Mouse (Mus musculus) ovary, adult 18-20 months (tissue): ENCODE data around the gene Zkscan1.
A peak's percentile ranks its signal among the peaks of the same experiment; 100 is the strongest.
"Not testable (repeated sequence)": the region's sequence is repeated elsewhere in the genome, so short reads cannot be mapped to it uniquely, and the experiment has no call there.

ENCODE experiments used
- DNase-seq: peaks from one replicate; pipeline ENCODE4 v3.0.0; 2022; ENCODE audit warnings: low spot score, mixed read lengths

Gene Zkscan1

DNA sequence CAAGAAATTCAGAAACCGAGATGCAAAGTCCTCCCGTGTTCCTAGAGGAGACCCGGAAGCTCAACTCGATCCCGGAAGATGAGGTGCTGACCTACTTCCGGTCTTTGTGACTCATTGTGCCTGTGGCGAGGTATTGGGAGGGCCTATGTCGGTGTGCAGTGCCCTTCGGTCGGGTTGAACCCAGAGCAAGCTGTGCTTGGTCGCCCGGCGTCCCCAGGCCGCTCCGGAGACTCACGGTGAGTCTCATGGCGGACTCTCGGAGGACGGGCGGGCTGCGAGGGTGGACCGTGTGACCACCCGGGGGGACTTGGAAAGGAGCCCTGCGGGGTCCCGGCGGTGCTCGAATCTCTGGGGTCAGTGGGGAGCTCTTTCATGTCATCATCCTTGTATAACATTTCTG is at the start of gene Zkscan1:
TSS of gene Zkscan1 (plus strand) at position 89 of the 400 bp plus-strand sequence.
- peak; percentile 75 for DNase-seq

DNA sequence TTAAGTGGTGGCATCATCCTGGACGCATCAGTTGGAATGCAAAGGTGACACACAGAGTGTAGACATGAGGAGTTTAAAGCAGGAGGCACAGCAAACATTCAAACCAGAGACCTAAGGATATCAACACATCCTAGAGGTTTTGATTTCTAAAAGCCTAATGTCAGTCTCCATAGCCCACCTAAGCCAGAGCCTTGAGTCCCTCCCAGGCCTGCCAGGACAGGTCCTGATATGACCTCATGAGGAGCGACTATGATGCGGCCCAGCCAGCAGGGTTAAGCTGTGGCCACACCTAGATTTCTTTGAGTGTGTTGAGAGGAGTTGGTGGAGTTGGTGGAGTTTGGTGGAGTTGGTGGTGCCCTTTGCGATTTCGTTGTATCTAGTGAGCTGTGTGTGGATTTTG is 32.0 kb upstream of the Zkscan1 start, which contains the start of gene Smok3c:
TSS of gene Smok3c (plus strand) at position 301 of the 400 bp plus-strand sequence.
- not testable (repeated sequence) for DNase-seq

DNA sequence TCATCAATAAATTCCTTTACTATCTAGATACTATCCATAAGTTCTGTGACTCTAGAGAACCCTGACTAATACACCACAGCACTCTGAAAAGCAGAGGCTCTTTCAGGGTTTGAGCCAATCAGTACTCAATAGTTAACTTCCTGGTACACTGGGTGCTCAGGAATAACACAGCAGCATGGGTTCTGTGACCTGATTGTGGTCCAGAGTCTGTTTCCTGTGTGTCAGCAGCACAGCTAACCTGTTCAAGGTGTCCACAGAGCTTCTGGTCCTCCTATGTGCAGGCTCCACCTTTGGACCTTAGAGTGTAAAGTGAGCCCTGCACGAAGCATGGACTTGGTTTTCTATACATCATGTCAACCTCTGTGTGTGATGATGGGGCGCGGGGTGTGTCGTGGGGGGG is 11.1 kb upstream of the Zkscan1 start:
- no peak for DNase-seq

DNA sequence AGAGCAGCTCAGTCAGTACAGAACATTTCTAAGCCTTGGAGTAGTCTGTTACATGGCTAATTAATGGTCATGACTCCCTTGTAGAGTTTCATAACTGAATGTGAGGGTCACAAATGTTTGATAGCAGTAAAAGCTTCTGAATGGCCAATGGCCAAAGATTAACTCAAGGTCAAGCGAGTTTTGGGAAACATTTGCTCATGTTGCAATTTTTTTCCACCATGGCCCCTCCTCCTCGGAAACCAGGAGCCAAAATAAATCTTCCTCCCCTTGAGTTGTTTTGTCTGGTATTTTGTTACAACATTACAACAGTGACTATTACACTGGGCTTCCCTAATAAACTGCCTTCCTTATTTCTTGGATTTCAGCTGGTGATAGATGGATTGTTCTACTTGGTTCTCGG is 9.2 kb upstream of the Zkscan1 start:
- DNase-seq, result no peak

DNA sequence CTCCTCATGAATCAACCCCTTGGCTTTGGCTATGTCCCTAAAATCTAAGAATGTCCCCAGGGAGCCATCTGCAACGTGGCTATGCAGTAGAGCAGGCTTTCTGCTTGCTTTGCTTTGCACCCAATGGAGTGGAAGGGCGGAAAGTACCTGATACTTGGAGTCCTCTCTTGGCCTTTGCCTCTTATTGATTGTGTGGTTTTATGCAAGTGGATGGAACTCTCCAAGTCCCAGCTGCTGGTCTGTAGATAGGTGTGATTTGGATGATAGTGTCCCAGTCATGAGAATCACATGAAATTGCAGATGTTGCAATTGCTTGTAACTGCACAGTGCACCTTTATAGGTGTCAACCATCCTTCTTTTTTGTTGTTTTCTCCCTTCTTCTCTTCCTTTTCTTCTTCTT is 8.7 kb upstream of the Zkscan1 start:
- no peak for DNase-seq

DNA sequence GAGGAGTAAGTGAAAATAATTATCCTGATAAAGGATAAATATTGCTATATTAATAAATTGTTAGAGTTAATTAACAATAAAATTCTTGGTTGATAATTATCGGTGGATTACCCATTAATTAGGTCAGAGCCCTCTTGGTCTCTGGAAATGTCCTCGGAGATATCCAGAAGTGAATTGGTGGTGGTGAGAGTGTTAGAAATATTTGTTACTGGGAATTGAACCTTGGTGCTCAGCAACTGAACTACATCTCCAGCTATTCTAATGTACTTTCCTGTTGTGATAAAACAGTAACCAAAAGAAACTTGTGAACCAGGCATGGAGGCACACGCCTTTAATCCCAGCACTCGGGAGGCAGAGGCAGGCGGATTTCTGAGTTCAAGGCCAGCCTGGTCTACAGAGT is 4.4 kb upstream of the Zkscan1 start:
- no peak for DNase-seq

DNA sequence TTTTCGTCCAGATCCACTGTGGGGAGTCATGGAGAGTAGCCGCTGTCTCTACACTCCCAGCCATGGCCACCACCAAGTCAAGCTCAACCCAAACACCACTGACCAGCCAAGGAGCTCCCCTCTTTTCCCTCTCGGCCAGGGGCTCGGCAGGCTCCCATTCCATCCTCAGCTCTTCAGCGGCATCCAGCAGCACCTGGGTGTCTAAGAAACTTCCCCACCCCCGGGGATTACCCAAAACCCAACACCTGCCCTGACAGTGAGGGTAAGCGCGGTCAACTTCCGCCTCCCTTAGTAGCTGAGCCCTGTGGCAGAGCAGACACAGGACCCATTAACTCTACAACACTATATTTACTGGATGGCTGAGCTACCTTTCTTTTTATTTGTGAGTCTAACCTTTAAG is 3.4 kb upstream of the Zkscan1 start:
- DNase-seq, result no peak

DNA sequence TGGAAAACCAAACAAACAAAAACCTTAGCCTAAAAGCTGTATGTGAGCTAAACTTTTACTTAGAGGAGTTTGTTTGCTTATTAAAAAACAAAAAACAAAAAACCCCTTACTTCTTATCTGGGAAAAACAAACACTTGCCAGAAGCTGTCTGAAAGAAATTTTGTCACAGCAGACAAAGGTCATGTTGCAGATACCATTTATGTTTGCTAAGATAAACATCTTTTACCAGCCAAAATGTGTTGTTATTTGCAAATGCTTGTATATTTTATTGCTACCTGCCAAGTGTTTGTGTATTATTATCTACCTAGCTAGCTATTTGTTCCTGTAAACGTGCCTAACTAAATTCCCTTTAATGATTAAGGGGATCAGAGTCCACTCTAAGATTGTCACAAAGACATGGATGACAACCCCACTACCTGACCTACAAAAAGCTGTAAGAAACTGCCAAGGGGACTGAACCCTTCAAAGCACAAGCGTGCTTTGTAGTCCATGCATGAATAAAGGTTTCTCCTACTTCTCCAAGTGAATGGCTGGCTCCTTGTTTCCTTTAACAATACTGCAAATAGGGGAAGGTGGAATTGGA is 1.5 kb upstream of the Zkscan1 start:
- DNase-seq, result no peak

DNA sequence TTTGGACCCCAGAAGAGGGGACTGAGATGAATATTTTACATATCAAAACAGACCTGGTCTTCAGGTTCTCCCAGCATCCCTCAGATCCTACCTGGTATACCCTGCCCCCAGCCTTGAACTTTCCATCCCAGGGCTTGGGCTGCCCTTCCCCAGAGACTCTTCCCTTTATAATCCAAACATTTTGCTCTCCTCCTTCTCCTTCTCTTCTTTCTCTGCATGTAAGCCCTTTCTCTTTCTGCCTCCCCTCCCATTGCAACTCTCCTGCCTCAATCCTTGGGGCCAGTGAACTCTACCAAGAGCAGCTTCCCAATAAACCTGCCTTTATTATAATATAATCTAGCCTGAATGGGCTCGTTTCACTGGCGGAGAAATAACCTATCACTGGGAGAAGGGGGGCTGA is 948 bp upstream of the Zkscan1 start:
- DNase-seq, result no peak

DNA sequence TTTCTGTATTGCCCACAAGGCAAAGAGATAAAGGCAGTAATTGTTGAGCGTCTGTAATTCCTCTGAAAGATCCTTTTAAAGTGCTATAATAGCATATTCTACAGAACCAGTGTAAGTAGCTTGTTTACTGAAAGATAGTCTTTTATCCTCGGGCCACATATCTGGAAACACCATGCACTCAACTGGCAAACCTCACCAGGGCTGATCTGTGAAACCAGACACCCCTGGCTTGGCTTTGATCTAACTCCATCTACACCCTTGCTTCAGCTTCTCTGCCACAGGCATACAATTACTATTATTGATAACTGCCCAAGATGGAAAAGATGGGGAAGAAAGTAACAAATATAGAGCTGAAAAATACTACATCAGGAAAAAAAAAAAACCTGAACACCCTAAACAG is 377 bp upstream of the Zkscan1 start:
- DNase-seq, result no peak

DNA sequence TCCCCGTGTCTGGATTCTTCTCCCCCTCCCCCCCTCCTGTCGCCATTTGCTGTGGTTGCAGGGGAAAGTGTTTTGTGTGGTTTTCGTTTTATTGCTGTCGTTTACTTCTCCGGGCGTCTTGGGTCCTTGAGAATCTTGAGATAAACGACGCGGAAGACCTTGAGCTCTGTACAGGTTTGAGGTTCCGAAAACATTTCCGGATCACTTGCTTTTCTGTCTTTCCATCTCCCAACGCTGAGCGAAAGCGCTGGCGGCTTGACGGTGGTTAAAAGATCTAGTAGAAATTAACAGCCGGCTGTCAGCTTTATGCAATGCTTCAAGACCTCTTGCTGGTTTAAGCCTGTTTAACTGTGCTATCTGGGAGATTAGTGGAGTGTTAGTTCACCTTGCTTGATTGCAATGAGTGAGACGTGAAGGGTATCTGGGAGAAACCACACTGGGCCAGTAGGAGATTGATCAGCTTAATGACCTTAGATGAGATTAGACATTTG is 582 bp downstream of the Zkscan1 start:
- DNase-seq, result no peak

DNA sequence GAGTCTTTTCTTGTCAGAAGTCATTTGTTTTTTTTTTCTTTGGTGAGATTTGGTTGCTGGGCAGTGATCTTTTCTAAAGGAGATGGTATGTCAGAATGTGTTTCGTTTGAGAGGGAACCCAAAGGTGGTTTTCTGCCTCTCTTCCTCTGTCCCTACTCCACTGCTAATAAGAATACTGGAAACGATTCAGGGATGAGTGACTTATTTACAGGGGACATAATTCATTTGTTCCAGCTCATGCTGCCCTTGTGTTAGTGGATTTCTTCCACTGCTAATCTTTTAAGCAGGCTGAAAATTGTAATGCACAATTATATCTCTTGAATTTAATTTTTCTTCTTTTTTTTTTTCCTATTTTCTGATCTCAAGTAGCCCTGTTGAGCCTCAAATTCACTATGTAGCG is 2.0 kb downstream of the Zkscan1 start:
- DNase-seq, result no peak

DNA sequence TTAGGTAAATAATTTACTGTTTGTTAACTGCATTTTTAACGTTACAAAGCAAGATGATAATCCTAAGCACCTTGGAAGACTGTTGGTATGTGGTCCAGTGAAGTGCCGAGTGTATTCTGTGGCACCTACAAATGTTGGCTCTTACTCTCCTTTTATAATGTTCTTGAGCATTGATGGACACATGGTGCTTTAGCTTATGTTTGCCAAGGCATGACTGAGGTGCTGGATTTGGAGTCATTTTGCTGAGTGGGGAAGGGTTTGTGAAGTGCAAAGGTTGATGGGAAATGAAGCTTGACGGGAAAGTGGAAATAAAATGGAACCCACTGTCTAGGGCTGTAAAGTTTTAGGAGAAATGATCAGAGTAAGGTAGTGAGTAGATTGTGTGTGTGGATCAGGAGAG is 3.5 kb downstream of the Zkscan1 start:
- DNase-seq, result no peak

DNA sequence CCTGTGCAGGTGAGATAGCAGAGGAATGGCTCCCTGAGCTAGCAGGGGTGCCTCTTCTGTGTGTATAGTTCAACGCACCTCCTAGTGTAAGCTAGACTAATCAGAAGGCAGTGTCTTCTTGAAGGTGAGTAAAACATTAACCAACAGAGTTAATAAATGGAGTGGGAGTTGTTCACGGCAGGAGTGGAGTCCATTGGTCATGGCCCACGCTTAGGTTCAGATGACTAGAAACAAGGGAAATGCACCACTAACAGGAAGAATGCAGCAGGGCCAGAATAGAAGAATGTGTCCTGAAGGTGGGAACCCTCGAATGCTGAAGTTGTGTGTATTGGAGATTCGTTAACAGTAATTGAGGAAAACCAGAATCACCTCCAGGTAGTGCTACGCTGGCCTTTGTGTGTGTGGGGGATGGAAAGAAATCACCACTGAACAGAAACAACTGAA is 4.2 kb downstream of the Zkscan1 start:
- no peak for DNase-seq

DNA sequence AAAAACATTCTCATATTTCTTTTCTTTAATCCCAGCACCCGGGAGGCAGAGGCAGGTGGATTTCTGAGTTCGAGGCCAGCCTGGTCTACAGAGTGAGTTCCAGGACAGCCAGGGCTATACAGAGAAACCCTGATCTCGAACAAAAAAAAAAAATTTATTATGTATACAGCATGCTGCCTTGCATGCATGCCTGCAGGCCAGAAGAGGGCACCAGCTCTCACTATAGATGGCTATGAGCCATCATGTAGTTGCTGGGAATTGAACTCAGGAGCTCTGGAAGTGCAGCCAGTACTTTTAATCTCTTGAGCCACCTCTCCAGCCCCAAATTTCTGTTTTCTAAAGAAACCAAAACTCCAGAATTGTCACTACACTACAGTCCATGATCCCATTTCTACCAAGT is 5.4 kb downstream of the Zkscan1 start:
- no peak for DNase-seq

DNA sequence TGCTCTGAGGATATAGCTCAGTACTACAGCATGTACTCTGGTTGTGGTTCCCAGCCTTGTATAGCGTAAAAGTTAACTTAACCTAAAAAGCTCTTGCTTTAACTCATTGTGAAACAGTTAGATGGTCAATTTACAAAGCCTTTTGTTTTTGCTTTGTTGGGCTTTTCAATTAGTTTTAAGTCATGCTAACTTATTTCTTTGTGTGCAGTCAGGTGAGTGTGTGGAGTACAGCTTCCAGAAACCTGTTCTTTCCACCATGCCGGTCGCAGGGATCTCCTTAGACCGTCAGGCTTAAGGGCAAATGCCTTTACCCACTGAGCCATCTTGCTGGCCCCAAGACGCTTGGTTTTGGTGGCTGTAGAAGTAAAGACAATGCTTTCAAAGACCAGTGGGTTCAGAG is 5.9 kb downstream of the Zkscan1 start:
- DNase-seq, result no peak

DNA sequence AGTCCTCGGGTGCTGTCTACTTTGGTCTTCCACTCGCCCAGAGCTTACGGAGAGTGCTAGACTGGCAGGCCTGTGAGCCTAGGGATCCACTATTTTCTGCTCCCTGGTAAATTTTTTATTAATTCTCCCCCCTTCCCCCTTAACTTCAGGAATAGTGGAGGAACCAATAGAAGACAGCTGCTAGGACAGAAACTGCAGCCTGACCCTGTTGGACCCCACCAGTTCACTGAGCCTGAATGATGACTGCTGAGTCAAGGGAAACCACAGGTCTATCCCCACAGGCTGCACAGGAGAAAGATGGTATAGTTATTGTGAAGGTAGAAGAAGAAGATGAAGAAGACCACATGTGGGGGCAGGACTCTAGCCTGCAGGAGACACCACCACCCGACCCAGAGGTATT is 7.9 kb downstream of the Zkscan1 start:
- DNase-seq, result no peak

DNA sequence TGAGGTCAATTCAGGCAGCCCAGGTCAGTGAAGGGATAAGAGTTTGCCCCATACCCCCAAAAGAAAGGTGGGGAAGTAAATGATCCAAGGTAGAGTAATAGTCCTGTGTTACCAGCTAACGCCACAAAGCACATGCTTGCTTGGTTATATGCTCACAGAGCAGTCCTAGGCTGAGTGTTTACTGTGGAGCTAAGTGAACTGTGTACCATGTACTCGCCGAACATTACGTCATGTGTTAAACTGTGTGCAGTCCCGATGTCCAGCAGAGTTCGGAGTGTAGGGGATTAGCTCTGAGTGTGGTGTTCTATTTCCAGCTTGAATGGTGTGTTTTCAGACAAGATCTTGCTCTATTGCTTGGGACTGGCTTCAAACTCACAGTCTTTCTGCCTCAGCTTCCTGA is 9.6 kb downstream of the Zkscan1 start:
- no peak for DNase-seq

DNA sequence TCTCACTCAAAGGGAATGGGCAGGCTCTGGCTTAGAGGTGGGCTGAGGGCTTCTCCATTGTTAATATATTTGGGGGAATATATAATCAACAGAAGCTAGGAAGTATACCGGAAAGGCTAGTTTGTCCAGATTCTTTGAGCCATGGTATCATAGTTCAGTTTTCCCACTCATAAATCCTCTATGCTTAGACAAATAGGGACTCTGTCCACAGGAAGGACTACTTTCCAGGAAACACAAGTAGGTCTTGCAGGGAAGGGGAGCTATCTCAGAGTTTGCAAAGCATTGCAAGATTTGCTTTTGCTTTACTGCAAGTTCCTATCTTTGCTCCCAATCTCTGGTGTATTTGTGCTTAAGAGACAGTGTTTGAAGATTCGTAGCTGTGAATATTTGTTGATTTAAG is 20.1 kb downstream of the Zkscan1 start:
- no peak for DNase-seq

DNA sequence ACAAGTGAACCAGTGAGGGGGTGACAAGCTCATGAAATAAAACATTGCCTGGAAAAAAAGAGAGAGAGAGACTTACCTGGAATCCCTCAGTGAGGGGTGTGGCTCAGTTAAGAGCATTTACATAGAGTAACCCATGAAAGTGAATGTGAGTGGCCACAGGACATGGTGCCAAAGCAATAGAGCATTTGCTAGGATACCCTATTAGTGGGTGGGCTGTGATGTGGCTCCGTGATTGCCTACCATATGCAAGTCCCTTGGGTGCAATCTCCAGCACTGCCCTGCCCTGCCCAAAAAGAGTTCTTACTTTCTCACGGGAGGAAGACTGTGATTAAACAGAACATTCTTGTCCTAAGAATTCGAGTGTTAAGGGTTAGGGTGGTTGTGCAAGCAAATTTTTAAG is 22.2 kb downstream of the Zkscan1 start:
- no peak for DNase-seq

DNA sequence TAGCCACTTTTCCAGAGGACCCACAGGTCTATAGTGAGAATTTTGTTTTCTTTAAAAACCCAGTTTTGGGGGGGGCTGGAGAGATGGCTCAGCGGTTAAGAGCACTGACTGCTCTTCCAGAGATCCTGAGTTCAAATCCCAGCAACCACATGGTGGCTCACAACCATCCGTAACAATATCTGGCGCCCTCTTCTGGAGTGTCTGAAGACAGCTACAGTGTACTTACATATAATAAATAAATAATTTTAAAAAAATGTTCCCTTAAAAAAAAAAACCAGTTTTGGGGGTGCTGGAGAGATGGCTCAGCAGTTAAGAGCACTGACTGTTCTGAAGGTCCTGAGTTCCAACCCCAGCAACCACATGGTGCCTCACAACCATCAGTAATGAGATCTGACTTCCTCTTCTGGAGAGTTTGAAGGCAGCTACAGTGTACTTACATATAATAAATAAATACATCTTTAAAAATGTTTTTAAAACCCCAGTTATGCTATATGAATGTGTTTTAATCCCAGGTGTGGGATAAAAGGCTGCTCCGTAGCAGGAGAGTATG is 25.0 kb downstream of the Zkscan1 start:
- DNase-seq, result not testable (repeated sequence)

DNA sequence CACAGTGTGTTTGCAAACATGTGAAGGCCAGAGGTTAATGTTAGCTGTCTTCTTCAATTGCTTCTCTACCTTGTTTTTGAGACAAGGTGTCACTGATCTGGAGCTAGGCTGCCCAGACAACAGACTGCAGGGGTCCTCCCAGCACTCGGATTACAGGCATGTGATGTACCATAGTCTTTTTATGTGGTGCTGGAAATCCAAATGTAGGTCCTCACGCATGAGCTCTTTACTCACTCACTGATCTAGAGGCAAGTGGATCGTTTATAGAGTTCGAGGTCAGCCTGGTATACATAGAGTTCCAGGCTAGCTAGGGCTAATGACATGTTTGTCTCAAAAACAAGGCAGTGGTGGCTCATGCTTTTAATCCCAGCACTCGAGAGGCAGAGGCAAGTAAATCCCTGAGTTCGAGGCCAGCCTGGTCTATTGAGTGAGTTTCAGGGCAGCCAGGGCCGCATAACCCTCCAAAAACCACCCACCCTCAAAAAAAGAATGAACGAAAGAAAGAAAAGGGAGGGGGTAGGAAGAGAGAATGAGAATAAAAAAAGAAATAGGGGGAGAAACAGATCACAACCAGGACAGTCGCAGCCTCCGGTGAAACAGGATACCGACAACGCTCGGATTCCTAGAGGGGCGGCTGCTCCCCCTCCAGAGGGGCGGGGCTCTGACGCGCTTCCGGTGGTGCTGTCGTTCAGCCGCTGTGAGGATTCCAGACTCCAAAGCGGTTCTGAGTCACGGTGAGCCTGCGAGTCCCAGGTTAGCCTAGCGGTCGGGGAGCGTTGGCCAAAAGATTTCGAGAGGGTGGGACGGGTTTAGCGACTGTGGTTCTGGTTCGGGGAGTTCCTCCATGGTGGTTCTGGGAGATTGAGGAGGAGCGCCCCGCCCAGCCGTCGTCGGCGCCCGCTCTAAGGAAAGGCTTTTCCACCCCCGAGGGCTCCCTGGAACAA is 31.6 kb downstream of the Zkscan1 start, which contains the start of gene Zscan21:
TSS of gene Zscan21 (plus strand) at position 649 of the 944 bp plus-strand sequence.
- peak; percentile 79 for DNase-seq
